Mouse (Mus musculus): ENCODE data around the gene Idh3a. TPM values are rescaled to one million over a fixed set of nuclear protein-coding genes. Genes with fewer than 3 reads are reported as not detected.
A peak's percentile ranks its signal among the peaks of the same experiment; 100 is the strongest.

Gene Idh3a
- polyA plus RNA-seq, 1 experiment from 2014 or later: 134 TPM

- Histone ChIP-seq H3K9ac (replicated peaks; ENCODE audit: low read length) (no peak overlapping the region), H3K27ac (replicated peaks; ENCODE audit: low read depth, low read length) (no peak overlapping the region), H3K9me3 (replicated peaks; ENCODE audit: control insufficient read depth, low read length) (no peaks in the 10 kb centered on the region), H3K4me3 (ENCODE audit: low read depth, low read length) (no peak overlapping the region), H3K36me3 (replicated peaks; ENCODE audit: control insufficient read depth, insufficient read depth, low read depth, low read length) (peaks cover 11% of the 10 kb centered on the region), H3K27me3 (ENCODE audit: control insufficient read depth, insufficient read depth, low read length) (no peaks in the 10 kb centered on the region), H3K4me2 (ENCODE audit: low read depth, low read length) (no peak overlapping the region), H3K4me1 (ENCODE audit: control insufficient read depth, insufficient read depth, low read length) (no peaks in the 10 kb centered on the region)
- ATAC-seq (replicated peaks; ENCODE audit: insufficient number of reproducible peaks, low FRiP score, low TSS enrichment, low read depth) (no peak), DNase-seq (ENCODE audit: low spot score) (no peak)
- 95% methylated on average over 2 of the region's 2 CpGs for WGBS
Measured at GRCm38 (mm10) chr9:54602386-54602785, 16.3 kb downstream of the Idh3a start.

GRCm38 (mm10) chr9:54602916-54603315, 16.8 kb downstream of the Idh3a start:
- no peak overlapping the region for H3K4me3 ChIP-seq (ENCODE audit: low read depth, low read length)
- no peak overlapping the region for H3K27ac ChIP-seq (replicated peaks; ENCODE audit: low read depth, low read length)
- H3K4me2 ChIP-seq (ENCODE audit: low read depth, low read length): no peak overlapping the region
- H3K27me3 ChIP-seq (ENCODE audit: control insufficient read depth, insufficient read depth, low read length): no peaks in the 10 kb centered on the region
- no peaks in the 10 kb centered on the region for H3K4me1 ChIP-seq (ENCODE audit: control insufficient read depth, insufficient read depth, low read length)
- DNase-seq (ENCODE audit: low spot score) (no peak), ATAC-seq (replicated peaks; ENCODE audit: insufficient number of reproducible peaks, low FRiP score, low TSS enrichment, low read depth) (no peak)
- H3K36me3 ChIP-seq (replicated peaks; ENCODE audit: control insufficient read depth, insufficient read depth, low read depth, low read length): peaks cover 11% of the 10 kb centered on the region
- 86% methylated on average over 7 of the region's 7 CpGs for WGBS
- H3K9ac ChIP-seq (replicated peaks; ENCODE audit: low read length): no peak overlapping the region
- no peaks in the 10 kb centered on the region for H3K9me3 ChIP-seq (replicated peaks; ENCODE audit: control insufficient read depth, low read length)

- WGBS: 80% methylated on average over 5 of the region's 5 CpGs
Measured at GRCm38 (mm10) chr9:54604131-54604654, 18.1 kb downstream of the Idh3a start.

GRCm38 (mm10) chr9:54604886-54605285, 18.8 kb downstream of the Idh3a start:
- Histone ChIP-seq H3K27me3 (ENCODE audit: control insufficient read depth, insufficient read depth, low read length) (no peaks in the 10 kb centered on the region), H3K9me3 (replicated peaks; ENCODE audit: control insufficient read depth, low read length) (no peaks in the 10 kb centered on the region), H3K27ac (replicated peaks; ENCODE audit: low read depth, low read length) (no peak overlapping the region), H3K4me1 (ENCODE audit: control insufficient read depth, insufficient read depth, low read length) (no peaks in the 10 kb centered on the region), H3K4me3 (ENCODE audit: low read depth, low read length) (no peak overlapping the region), H3K36me3 (replicated peaks; ENCODE audit: control insufficient read depth, insufficient read depth, low read depth, low read length) (peaks cover 5% of the 10 kb centered on the region; the same call in 1 of the 2 replicates), H3K9ac (replicated peaks; ENCODE audit: low read length) (no peak overlapping the region), H3K4me2 (ENCODE audit: low read depth, low read length) (no peak overlapping the region)
- DNase-seq (ENCODE audit: low spot score) (peak; percentile 54), ATAC-seq (replicated peaks; ENCODE audit: insufficient number of reproducible peaks, low FRiP score, low TSS enrichment, low read depth) (no peak)
- 52% methylated on average over 4 of the region's 4 CpGs for WGBS

More at GRCm38 (mm10) chr9:54604131-54604654, 18.1 kb downstream of the Idh3a start:
- H3K9me3 ChIP-seq (replicated peaks; ENCODE audit: control insufficient read depth, low read length): no peaks in the 10 kb centered on the region
- H3K4me3 ChIP-seq (ENCODE audit: low read depth, low read length): no peak overlapping the region
- no peaks in the 10 kb centered on the region for H3K4me1 ChIP-seq (ENCODE audit: control insufficient read depth, insufficient read depth, low read length)
- H3K4me2 ChIP-seq (ENCODE audit: low read depth, low read length): no peak overlapping the region
- ATAC-seq (replicated peaks; ENCODE audit: insufficient number of reproducible peaks, low FRiP score, low TSS enrichment, low read depth) (no peak), DNase-seq (ENCODE audit: low spot score) (no peak)
- no peak overlapping the region for H3K27ac ChIP-seq (replicated peaks; ENCODE audit: low read depth, low read length)
- no peak overlapping the region for H3K9ac ChIP-seq (replicated peaks; ENCODE audit: low read length)
- H3K27me3 ChIP-seq (ENCODE audit: control insufficient read depth, insufficient read depth, low read length): no peaks in the 10 kb centered on the region
- H3K36me3 ChIP-seq (replicated peaks; ENCODE audit: control insufficient read depth, insufficient read depth, low read depth, low read length): peaks cover 5% of the 10 kb centered on the region; the same call in 1 of the 2 replicates

GRCm38 (mm10) chr9:54612781-54613191, 26.7 kb downstream of the Idh3a start:
- 76% methylated on average over 5 of the region's 5 CpGs for WGBS
- no peaks in the 10 kb centered on the region for H3K27me3 ChIP-seq (ENCODE audit: control insufficient read depth, insufficient read depth, low read length)
- no peaks in the 10 kb centered on the region for H3K4me1 ChIP-seq (ENCODE audit: control insufficient read depth, insufficient read depth, low read length)
- H3K27ac ChIP-seq (replicated peaks; ENCODE audit: low read depth, low read length): no peak overlapping the region
- no peaks in the 10 kb centered on the region for H3K9me3 ChIP-seq (replicated peaks; ENCODE audit: control insufficient read depth, low read length)
- no peak overlapping the region for H3K4me2 ChIP-seq (ENCODE audit: low read depth, low read length)
- H3K4me3 ChIP-seq (ENCODE audit: low read depth, low read length): no peak overlapping the region
- no peak overlapping the region for H3K9ac ChIP-seq (replicated peaks; ENCODE audit: low read length)
- no peaks in the 10 kb centered on the region for H3K36me3 ChIP-seq (replicated peaks; ENCODE audit: control insufficient read depth, insufficient read depth, low read depth, low read length)
- DNase-seq (ENCODE audit: low spot score): no peak
- ATAC-seq (replicated peaks; ENCODE audit: insufficient number of reproducible peaks, low FRiP score, low TSS enrichment, low read depth): no peak

DNA sequence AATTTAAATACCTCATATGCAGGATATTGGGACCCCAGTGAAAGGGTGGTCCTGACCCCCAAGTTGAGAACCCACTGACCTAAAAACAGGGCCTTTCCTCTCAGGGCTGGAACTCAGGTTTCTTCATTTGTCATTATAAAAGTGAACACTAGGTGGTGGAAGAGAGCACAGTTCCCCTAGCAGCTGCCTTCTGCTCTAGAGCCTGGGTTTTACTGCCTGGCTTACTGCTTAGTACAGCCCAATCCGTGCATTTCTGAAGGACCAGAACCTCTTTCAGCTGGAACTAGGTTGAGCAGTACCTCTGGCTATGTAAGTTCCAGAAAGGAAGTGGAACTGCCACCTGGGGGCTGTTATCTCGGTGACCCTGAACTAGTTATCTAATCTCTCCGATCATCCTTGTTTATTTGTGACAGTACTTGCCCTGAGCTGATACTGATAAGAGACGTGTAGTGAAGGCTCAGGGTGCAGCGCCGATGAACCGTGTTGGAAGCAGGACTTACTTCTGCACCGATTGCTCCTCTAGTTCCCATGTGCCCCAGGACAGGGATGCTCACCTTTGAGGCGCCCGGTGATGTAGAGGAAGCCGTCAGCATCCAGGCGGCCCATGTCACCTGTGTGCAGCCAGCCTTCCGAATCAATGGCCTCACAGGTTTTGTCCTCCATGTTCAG, 28.2 kb downstream of the Idh3a start:
- Histone ChIP-seq H3K9me3 (replicated peaks; ENCODE audit: control insufficient read depth, low read length) (no peaks in the 10 kb centered on the region), H3K9ac (replicated peaks; ENCODE audit: low read length) (no peak overlapping the region), H3K36me3 (replicated peaks; ENCODE audit: control insufficient read depth, insufficient read depth, low read depth, low read length) (no peaks in the 10 kb centered on the region), H3K27ac (replicated peaks; ENCODE audit: low read depth, low read length) (no peak overlapping the region), H3K4me3 (ENCODE audit: low read depth, low read length) (no peak overlapping the region), H3K27me3 (ENCODE audit: control insufficient read depth, insufficient read depth, low read length) (no peaks in the 10 kb centered on the region), H3K4me1 (ENCODE audit: control insufficient read depth, insufficient read depth, low read length) (no peaks in the 10 kb centered on the region), H3K4me2 (ENCODE audit: low read depth, low read length) (no peak overlapping the region)
- 0 out of 2 replicates have a peak, but pooled peaks have one; percentile 61 for ATAC-seq (replicated peaks; ENCODE audit: insufficient number of reproducible peaks, low FRiP score, low TSS enrichment, low read depth)
- 73% methylated on average over 13 of the region's 13 CpGs for WGBS
- peak; percentile 76 for DNase-seq (ENCODE audit: low spot score)

GRCm38 (mm10) chr9:54627240-54627639, 41.1 kb downstream of the Idh3a start:
- no peaks in the 10 kb centered on the region for H3K4me1 ChIP-seq (ENCODE audit: control insufficient read depth, insufficient read depth, low read length)

DNA sequence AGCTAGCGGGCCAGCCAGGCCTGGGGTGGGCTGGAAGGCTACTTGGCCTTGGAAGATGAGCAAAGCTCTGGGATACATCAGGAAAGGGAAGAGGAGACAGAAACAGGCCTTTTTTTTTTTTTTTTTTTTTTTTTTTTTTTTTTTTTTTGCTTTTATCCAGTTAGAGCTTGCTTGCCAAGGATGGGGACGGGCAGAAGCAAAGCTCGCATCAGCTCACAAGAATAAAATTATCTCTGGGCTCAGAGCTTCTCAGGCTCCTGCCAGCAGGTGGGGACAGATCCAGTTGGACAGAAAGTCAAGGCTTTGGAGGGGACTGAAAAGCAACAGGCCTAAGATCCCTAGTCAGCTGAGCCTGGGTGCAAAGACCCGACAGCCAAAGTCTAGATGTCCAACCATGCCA, 42.6 kb downstream of the Idh3a start:
- H3K4me3 ChIP-seq (ENCODE audit: low read depth, low read length): no peak overlapping the region
- no peak overlapping the region for H3K9ac ChIP-seq (replicated peaks; ENCODE audit: low read length)
- no peak for ATAC-seq (replicated peaks; ENCODE audit: insufficient number of reproducible peaks, low FRiP score, low TSS enrichment, low read depth)
- no peak overlapping the region for H3K27ac ChIP-seq (replicated peaks; ENCODE audit: low read depth, low read length)
- H3K27me3 ChIP-seq (ENCODE audit: control insufficient read depth, insufficient read depth, low read length): no peaks in the 10 kb centered on the region
- WGBS: 91% methylated on average over 4 of the region's 4 CpGs
- H3K9me3 ChIP-seq (replicated peaks; ENCODE audit: control insufficient read depth, low read length): no peaks in the 10 kb centered on the region
- H3K4me2 ChIP-seq (ENCODE audit: low read depth, low read length): no peak overlapping the region
- DNase-seq (ENCODE audit: low spot score): no peak
- no peaks in the 10 kb centered on the region for H3K4me1 ChIP-seq (ENCODE audit: control insufficient read depth, insufficient read depth, low read length)
- no peaks in the 10 kb centered on the region for H3K36me3 ChIP-seq (replicated peaks; ENCODE audit: control insufficient read depth, insufficient read depth, low read depth, low read length)

More at GRCm38 (mm10) chr9:54627240-54627639, 41.1 kb downstream of the Idh3a start:
- no peak overlapping the region for H3K27ac ChIP-seq (replicated peaks; ENCODE audit: low read depth, low read length)
- no peaks in the 10 kb centered on the region for H3K36me3 ChIP-seq (replicated peaks; ENCODE audit: control insufficient read depth, insufficient read depth, low read depth, low read length)
- H3K4me3 ChIP-seq (ENCODE audit: low read depth, low read length): no peak overlapping the region
- H3K27me3 ChIP-seq (ENCODE audit: control insufficient read depth, insufficient read depth, low read length): no peaks in the 10 kb centered on the region
- no peaks in the 10 kb centered on the region for H3K9me3 ChIP-seq (replicated peaks; ENCODE audit: control insufficient read depth, low read length)
- DNase-seq (ENCODE audit: low spot score) (no peak), ATAC-seq (replicated peaks; ENCODE audit: insufficient number of reproducible peaks, low FRiP score, low TSS enrichment, low read depth) (no peak)
- no peak overlapping the region for H3K9ac ChIP-seq (replicated peaks; ENCODE audit: low read length)
- H3K4me2 ChIP-seq (ENCODE audit: low read depth, low read length): no peak overlapping the region
- WGBS: 86% methylated on average over 5 of the region's 5 CpGs
